Mouse (Mus musculus) limb, embryonic 15.5 days (tissue): ENCODE measurements at regions not wholly inside any gene's neighbourhood (a gene's known extent, or its start where the extent isn't known, plus 50 kb on each side); places are given as distances from the start of the nearest gene placed in this dataset.

Experiments used
- ATAC-seq: fragments of 200-750 bp; cut with Nextera tagmentation; 2 replicates; pipeline ENCODE4 v1.8.0; 2017; ENCODE audit warnings: low read depth, moderate TSS enrichment; ENCODE audit not compliant: insufficient number of reproducible peaks, low FRiP score, low TSS enrichment
- H3K27ac ChIP-seq: fragments of 300-500 bp; sonication (generic); 2 replicates; pipeline ENCODE4 v1.5.1; 2015; ENCODE audit warnings: moderate library complexity, mild to moderate bottlenecking, inconsistent platforms
- H3K27me3 ChIP-seq: fragments of 300-500 bp; sonication (generic); 2 replicates; pipeline ENCODE4 v1.6.1; 2015; ENCODE audit warnings: inconsistent platforms
- H3K36me3 ChIP-seq: fragments of 300-500 bp; sonication (generic); 2 replicates; pipeline ENCODE4 v1.6.1; 2015; ENCODE audit warnings: inconsistent platforms
- H3K4me1 ChIP-seq: fragments of 300-500 bp; sonication (generic); 2 replicates; pipeline ENCODE4 v1.6.1; 2015; ENCODE audit warnings: inconsistent platforms
- H3K4me2 ChIP-seq: fragments of 300-500 bp; sonication (generic); 2 replicates; pipeline ENCODE4 v1.6.1; 2015; ENCODE audit warnings: mild to moderate bottlenecking, inconsistent platforms
- H3K4me3 ChIP-seq: fragments of 300-500 bp; sonication (generic); 2 replicates; pipeline ENCODE4 v1.5.1; 2015; ENCODE audit warnings: mild to moderate bottlenecking, inconsistent platforms
- H3K9ac ChIP-seq: fragments of 300-500 bp; sonication (generic); 2 replicates; pipeline ENCODE4 v1.6.1; 2015; ENCODE audit warnings: inconsistent platforms
- H3K9me3 ChIP-seq: fragments of 300-500 bp; sonication (generic); 2 replicates; pipeline ENCODE4 v1.6.1; 2016; ENCODE audit warnings: inconsistent platforms
- WGBS: fragments of 180-500 bp; shearing (Covaris S2); methylation state at CpG from one replicate; pipeline ENCODE4 v1.1.7; 2015; 5-methylcytosine and 5-hydroxymethylcytosine counted together

DNA sequence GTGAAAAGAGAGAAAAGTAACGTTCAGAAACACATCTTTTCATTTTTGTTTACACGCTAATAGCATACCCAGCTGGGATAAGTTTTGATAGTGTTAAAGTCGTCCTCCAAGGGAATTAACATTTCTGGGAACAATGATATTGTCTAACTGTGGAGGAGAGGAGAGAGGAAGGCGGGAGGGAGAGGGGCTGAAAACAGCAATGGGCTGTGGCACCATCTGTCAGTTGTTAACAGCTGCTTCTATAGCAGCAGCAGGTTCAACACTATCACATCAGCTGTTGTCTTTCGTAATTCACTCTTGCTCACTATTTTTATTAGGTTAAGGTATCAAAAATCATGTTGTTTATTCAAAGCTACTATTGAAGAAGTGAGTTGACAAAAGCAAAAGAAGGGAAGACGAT, 1747.4 kb upstream of the G6pd2 start:
- no peaks in the 10 kb centered on the region for H3K27me3 ChIP-seq
- H3K4me1 ChIP-seq: no peaks in the 10 kb centered on the region
- 63% methylated on average over 6 of the region's 6 CpGs for WGBS
- no peak overlapping the region for H3K4me2 ChIP-seq
- H3K36me3 ChIP-seq: no peaks in the 10 kb centered on the region
- no peak overlapping the region for H3K4me3 ChIP-seq
- H3K9me3 ChIP-seq: no peaks in the 10 kb centered on the region
- ATAC-seq: no peak
- no peak overlapping the region for H3K9ac ChIP-seq
- no peak overlapping the region for H3K27ac ChIP-seq
